Mouse (Mus musculus) MEL (cell line): Measurements from ENCODE around the gene Ptbp1.

Experiments used
- CTCF ChIP-seq, 3 experiments: IDR thresholded peaks in 2 of 3; conservative IDR thresholded peaks in 1 of 3; 2 replicates each; pipeline ENCODE4 v1.5.1; 2011 to 2012; ENCODE audit warnings: low read length in 3 of 3, low read depth in 2 of 3, mild to moderate bottlenecking in 2 of 3, improper control_type of control experiment in 1 of 3, inconsistent platforms in 1 of 3, mixed read lengths in 1 of 3, moderate library complexity in 1 of 3; ENCODE audit not compliant: control insufficient read depth in 1 of 3, insufficient read depth in 1 of 3, poor library complexity in 1 of 3, severe bottlenecking in 1 of 3
- EP300 ChIP-seq, 2 experiments: IDR thresholded peaks; 2 replicates each; pipeline ENCODE4 v1.6.1; 2011; ENCODE audit warnings: improper control_type of control experiment in 2 of 2, low read length in 2 of 2, low read depth in 1 of 2, mild to moderate bottlenecking in 1 of 2
- MAFK ChIP-seq: IDR thresholded peaks from 2 replicates; pipeline ENCODE4 v1.6.1; 2011; ENCODE audit warnings: low read depth, mild to moderate bottlenecking, low read length, improper control_type of control experiment, borderline replicate concordance
- POLR2A ChIP-seq, 2 experiments: IDR thresholded peaks; 2 replicates each; pipeline ENCODE4 v1.6.1; 2011 to 2012; ENCODE audit warnings: low read length in 2 of 2, mild to moderate bottlenecking in 2 of 2, control low read depth in 1 of 2, improper control_type of control experiment in 1 of 2, low read depth in 1 of 2, moderate library complexity in 1 of 2; ENCODE audit not compliant: control insufficient read depth in 1 of 2, insufficient read depth in 1 of 2, poor library complexity in 1 of 2
- POLR2AphosphoS2 ChIP-seq: IDR thresholded peaks from 2 replicates; pipeline ENCODE4 v1.6.1; 2011; ENCODE audit warnings: low read length, improper control_type of control experiment
- SMC3 ChIP-seq: IDR thresholded peaks from 2 replicates; pipeline ENCODE4 v1.6.1; 2011; ENCODE audit warnings: low read depth, low read length, improper control_type of control experiment
- ZKSCAN1 ChIP-seq: IDR thresholded peaks from 2 replicates; pipeline ENCODE4 v1.6.1; 2012; ENCODE audit warnings: low read depth, mild to moderate bottlenecking, inconsistent platforms, low read length, improper control_type of control experiment, moderate library complexity

DNA sequence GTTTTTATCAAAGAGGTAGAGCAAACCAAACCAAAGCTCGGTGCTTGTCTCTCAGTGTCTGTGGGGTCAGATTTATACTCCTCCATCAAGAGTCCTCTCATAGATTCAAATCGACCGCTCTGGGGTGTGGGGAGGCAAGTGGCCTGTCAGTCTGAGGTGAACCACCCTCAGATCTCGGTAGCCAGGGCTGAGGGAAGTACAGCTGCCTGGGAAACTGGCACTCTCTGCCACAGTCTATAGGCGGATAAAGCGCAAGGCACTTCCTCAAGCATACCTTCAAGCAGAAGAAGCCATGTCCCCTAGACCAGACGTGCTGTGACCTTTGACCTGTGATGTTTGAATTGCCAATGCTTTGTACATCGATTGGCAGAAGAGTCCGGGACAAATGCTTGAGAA lies 21.4 kb upstream of the Ptbp1 start:
- no peak for TF ChIP-seq EP300 (IDR thresholded peaks at IDR 0.05; ENCODE audit: low read depth in 1 of 2, low read length in 2 of 2)
- no peak for TF ChIP-seq CTCF (IDR thresholded peaks at IDR 0.05 in 2 of 3, conservative IDR thresholded peaks at IDR 0.05 in 1 of 3; ENCODE audit: control insufficient read depth in 1 of 3, insufficient read depth in 1 of 3, low read depth in 2 of 3, low read length in 3 of 3, poor library complexity in 1 of 3, severe bottlenecking in 1 of 3)
- no peak for TF ChIP-seq SMC3
- TF ChIP-seq POLR2AphosphoS2, result no peak
- TF ChIP-seq POLR2A (IDR thresholded peaks at IDR 0.05; ENCODE audit: control insufficient read depth in 1 of 2, insufficient read depth in 1 of 2, low read depth in 1 of 2, low read length in 2 of 2, poor library complexity in 1 of 2), result no peak
- TF ChIP-seq MAFK, result no peak
- TF ChIP-seq ZKSCAN1, result no peak
